Mouse (Mus musculus): ENCODE measurements around the gene Grin2b. TPM values are rescaled to one million over a fixed set of nuclear protein-coding genes. Genes with fewer than 3 reads are reported as not detected.

The Grin2b gene
- polyA plus RNA-seq, 1 experiment from 2014 or later = 2.8 TPM

Small RNA genes within 50 kb of the gene (microRNA-seq; reads per million reads assigned to microRNA genes)
- gene Gm22892 = not detected

Other genes with a start within 250 kb of the Grin2b start
- not detected in 2 replicates for gene Gm8994, start 154.0 kb upstream of the Grin2b start, polyA plus RNA-seq (2015; fragmentation: Nextera tagmentation; extraction: Ambion mirVana)
- gene E330021D16Rik, start 242.1 kb upstream of the Grin2b start, polyA plus RNA-seq (2015; fragmentation: Nextera tagmentation; extraction: Ambion mirVana) = 0.42 TPM in 1 of 2 replicates, not detected in the other

All from lung, embryonic 15.5 days (tissue).